Mouse (Mus musculus): ENCODE data around the gene Slc40a1.

DNA sequence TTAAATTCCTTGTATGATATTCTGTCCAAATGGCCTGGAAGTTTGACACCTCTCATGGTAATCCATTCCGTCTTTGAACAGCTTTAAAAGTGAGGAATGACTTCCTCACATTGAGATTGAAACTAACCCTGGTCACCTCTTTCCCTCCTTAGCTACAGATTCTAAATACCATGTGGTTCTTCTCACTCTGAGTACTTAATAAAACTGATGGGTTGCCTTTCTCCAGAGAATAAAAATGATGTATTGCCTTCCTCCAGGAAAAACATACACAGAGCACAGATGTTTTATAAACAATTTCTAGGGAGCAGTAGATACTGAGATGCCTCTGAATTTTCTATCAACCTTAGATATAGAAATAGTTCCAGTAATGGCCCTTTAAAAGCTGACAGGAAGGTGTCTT lies 58.3 kb downstream of the Slc40a1 start:
- TF ChIP-seq CTCF (IDR thresholded peaks at IDR 0.05; ENCODE audit: low read depth), result no peak
- TF ChIP-seq EP300 (IDR thresholded peaks at IDR 0.05; ENCODE audit: low read depth), result no peak

Measured in liver, embryonic 14.5 days (tissue).